ENCODE assay signal across 8 mouse cellular contexts in the genomic region with DNA sequence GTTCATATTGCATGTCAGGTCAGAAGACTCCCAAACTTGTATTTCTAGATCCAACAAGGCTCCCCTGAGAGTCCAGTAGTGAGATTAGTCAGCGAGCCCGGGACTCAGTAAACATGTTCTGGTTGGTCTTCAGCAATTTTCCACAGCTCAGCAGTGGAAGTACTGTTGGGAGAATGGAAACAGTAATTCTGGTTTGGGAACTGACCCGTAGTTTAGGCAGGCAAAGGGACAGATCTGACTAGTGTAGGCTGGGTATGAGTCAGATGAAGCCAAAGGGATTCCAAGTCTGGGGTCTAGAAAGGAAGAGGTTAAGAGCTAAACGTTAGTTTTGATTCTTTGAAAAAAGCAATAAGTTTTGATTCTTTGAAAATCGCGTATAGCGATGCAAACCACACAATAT. TPM values are rescaled to one million over a fixed set of nuclear protein-coding genes. Genes with fewer than 3 reads are reported as not detected.
DNase-seq lines count a peak whose midpoint lies in the region; ATAC-seq and TF ChIP-seq lines count a peak whose summit lies in the region.

No protein-coding gene starts in this region.

- no peak for TF ChIP-seq CTCF in MEL (IDR thresholded peaks at IDR 0.05 in 2 of 3, conservative IDR thresholded peaks at IDR 0.05 in 1 of 3; ENCODE audit: control insufficient read depth in 1 of 3, insufficient read depth in 1 of 3, low read depth in 2 of 3, low read length in 3 of 3, poor library complexity in 1 of 3, severe bottlenecking in 1 of 3)
- no peak for TF ChIP-seq CTCF in liver, embryonic 14.5 days (IDR thresholded peaks at IDR 0.05; ENCODE audit: low read depth)

- H3K4me3 ChIP-seq in MEL (ENCODE audit: control insufficient read depth in 1 of 2, insufficient read depth in 1 of 2, low read depth in 2 of 2, low read length in 2 of 2) = peak overlapping the region; percentile 80 to 93
- H3K4me3 ChIP-seq in heart, embryonic 10.5 days = peak overlapping the region; percentile 94
- peak overlapping the region; percentile 81 to 83 for H3K4me3 ChIP-seq in liver, embryonic 14.5 days (ENCODE audit: insufficient read depth in 1 of 2, low read depth in 2 of 2, low read length in 2 of 2)

- peak; percentile 49 to 56 for DNase-seq in heart, adult 18-20 months
- DNase-seq in heart, postnatal 25 days (ENCODE audit: low spot score) = no peak
- peak; percentile 73 for DNase-seq in MEL (ENCODE audit: low read depth, low spot score)
- DNase-seq in heart, embryonic 10.5 days (ENCODE audit: low spot score) = no peak
- no peak for DNase-seq in liver, embryonic 14.5 days (ENCODE audit: low read depth in 3 of 3, low spot score in 3 of 3)
- DNase-seq in adrenal gland, postnatal 36 days = no peak
- DNase-seq in gastrocnemius, postnatal 14 days = no peak
- DNase-seq in frontal cortex, postnatal 25 days (ENCODE audit: low spot score in 2 of 2) = no peak

- peak overlapping the region; percentile 59 for H3K27ac ChIP-seq in MEL (ENCODE audit: control insufficient read depth, low read depth, low read length)
- peak overlapping the region; percentile 97 for H3K27ac ChIP-seq in heart, embryonic 10.5 days
- peak overlapping the region; percentile 79 for H3K27ac ChIP-seq in liver, embryonic 14.5 days

- ATAC-seq in liver, embryonic 14.5 days (ENCODE audit: insufficient read depth) = peak; percentile 26; the same call in 1 of the 2 replicates

- TF ChIP-seq EP300 in MEL (IDR thresholded peaks at IDR 0.05; ENCODE audit: low read depth in 1 of 2, low read length in 2 of 2) = no peak
- TF ChIP-seq EP300 in liver, embryonic 14.5 days (IDR thresholded peaks at IDR 0.05; ENCODE audit: low read depth) = no peak

- peaks cover 0 to 10% of the 10 kb centered on the region in 2 experiments; a peak in 2 of 4 replicates for H3K36me3 ChIP-seq in MEL (ENCODE audit: control insufficient read depth in 1 of 2, insufficient read depth in 2 of 2, low read length in 2 of 2)
- peaks cover 17% of the 10 kb centered on the region for H3K36me3 ChIP-seq in heart, embryonic 10.5 days
- H3K36me3 ChIP-seq in liver, embryonic 14.5 days (replicated peaks; ENCODE audit: control insufficient read depth, insufficient read depth, low read depth) = peaks cover under 1% of the 10 kb centered on the region; the same call in 1 of the 2 replicates

- H3K9ac ChIP-seq in MEL (ENCODE audit: control insufficient read depth, low read depth, low read length, poor library complexity, severe bottlenecking) = peak overlapping the region; percentile 95
- H3K9ac ChIP-seq in liver, embryonic 14.5 days (replicated peaks) = peak overlapping the region; percentile 91

- WGBS in heart, embryonic 10.5 days = 13% methylated on average over 7 of the region's 7 CpGs
- 8% methylated on average over 7 of the region's 7 CpGs for WGBS in liver, embryonic 14.5 days (ENCODE audit: insufficient replicate concordance)

- no peak for TF ChIP-seq RAD21 in MEL (IDR thresholded peaks at IDR 0.05; ENCODE audit: low read depth, low read length)

- intact Hi-C loops in heart, postnatal 25 days (cut with DNase I) = loop anchor here (2.0 to 5.0 kb wide), 2 partner anchors 48 to 166 kb away; a partner anchor contains a TSS
- intact Hi-C loops in gastrocnemius, postnatal 14 days (cut with DNase I; ENCODE audit: low total_unique reads) = no loop called here

- H3K4me2 ChIP-seq in liver, embryonic 14.5 days (ENCODE audit: low read depth) = peak overlapping the region; percentile 94

- no peaks in the 10 kb centered on the region for H3K9me3 ChIP-seq in MEL (replicated peaks; ENCODE audit: insufficient read depth, low read length)
- no peaks in the 10 kb centered on the region for H3K9me3 ChIP-seq in heart, embryonic 10.5 days
- H3K9me3 ChIP-seq in liver, embryonic 14.5 days (ENCODE audit: control insufficient read depth, low read length) = no peaks in the 10 kb centered on the region

- H3K79me2 ChIP-seq in MEL (ENCODE audit: control insufficient read depth, insufficient read depth, low read length, poor library complexity) = peaks cover 7% of the 10 kb centered on the region

- no peak for TF ChIP-seq POLR2A in MEL (IDR thresholded peaks at IDR 0.05; ENCODE audit: control insufficient read depth in 1 of 2, insufficient read depth in 1 of 2, low read depth in 1 of 2, low read length in 2 of 2, poor library complexity in 1 of 2)

- H3K4me1 ChIP-seq in MEL (ENCODE audit: control insufficient read depth in 1 of 2, insufficient read depth in 2 of 2, low read length in 2 of 2) = peaks cover 0 to 5% of the 10 kb centered on the region in 2 experiments; a peak in 1 of 4 replicates
- peaks cover 31% of the 10 kb centered on the region for H3K4me1 ChIP-seq in heart, embryonic 10.5 days
- H3K4me1 ChIP-seq in liver, embryonic 14.5 days (replicated peaks; ENCODE audit: control insufficient read depth in 2 of 2, insufficient read depth in 2 of 2, low read length in 1 of 2) = peaks cover 17 to 18% of the 10 kb centered on the region in 2 experiments; a peak in 3 of 4 replicates

- H3K27me3 ChIP-seq in MEL (ENCODE audit: control insufficient read depth in 1 of 2, insufficient read depth in 2 of 2, low read length in 2 of 2) = no peaks in the 10 kb centered on the region
- H3K27me3 ChIP-seq in heart, embryonic 10.5 days (ENCODE audit: insufficient read depth, poor library complexity, severe bottlenecking) = peaks cover 6% of the 10 kb centered on the region
- H3K27me3 ChIP-seq in liver, embryonic 14.5 days (ENCODE audit: control insufficient read depth, insufficient read depth, low read length) = peaks cover 5% of the 10 kb centered on the region

TF ChIP-seq in MEL, 35 proteins besides CTCF, POLR2A, EP300 and RAD21 (continues in another document):
- no peak for TF ChIP-seq RCOR1 (IDR thresholded peaks at IDR 0.05; ENCODE audit: low read depth, low read length)

RNA-seq across cellular contexts. Expression of a gene that starts 0.6 kb away (rescaled TPM):
- 100 to 1,000 TPM in 1 of 2 experiments, 10 to 100 TPM in 1; 87.3 to 107 TPM for total RNA-seq in heart, adult 18-20 months (2021)
- total RNA-seq in heart, postnatal 25 days (2021) = 10 to 100 TPM; 78.2 to 85.0 TPM
- total RNA-seq in MEL (2012; rRNA removed) = 68.4 and 75.5 TPM in 2 replicates
- 100 to 1,000 TPM in 1 of 2 experiments, not detected in 1; 107 TPM for polyA plus RNA-seq in MEL (2012; ENCODE audit: insufficient read depth in 1 of 2, insufficient read length in 2 of 2, low read depth in 1 of 2, low replicate concordance in 2 of 2, missing spikeins in 1 of 2)
- polyA plus RNA-seq in heart, embryonic 10.5 days (2016; fragmentation: Nextera tagmentation; extraction: Ambion mirVana) = 130 and 137 TPM in 2 replicates
- 35.1 and 36.3 TPM in 2 replicates for polyA plus RNA-seq in liver, embryonic 14.5 days (2012; rRNA removed)
- polyA plus RNA-seq in liver, embryonic 14.5 days (2014; fragmentation: Nextera tagmentation; extraction: Ambion mirVana) = 88.6 and 90.0 TPM in 2 replicates
- total RNA-seq in adrenal gland, postnatal 36 days (2021) = 100 to 1,000 TPM in 1 of 2 experiments, 10 to 100 TPM in 1; 90.6 to 121 TPM
- 10 to 100 TPM; 38.1 to 39.0 TPM for total RNA-seq in gastrocnemius, postnatal 14 days (2021)

RNA-seq across cellular contexts. Expression of a gene that starts 7.1 kb away (rescaled TPM):
- 100 to 1,000 TPM in 1 of 2 experiments, 10 to 100 TPM in 1; 74.7 to 100 TPM for total RNA-seq in heart, adult 18-20 months (2021)
- total RNA-seq in heart, postnatal 25 days (2021) = 100 to 1,000 TPM in 1 of 2 experiments, 10 to 100 TPM in 1; 80.9 to 123 TPM
- 0.12 TPM in 1 of 2 replicates, not detected in the other for total RNA-seq in MEL (2012; rRNA removed)
- not detected for polyA plus RNA-seq in MEL (2012; ENCODE audit: insufficient read depth in 1 of 2, insufficient read length in 2 of 2, low read depth in 1 of 2, low replicate concordance in 2 of 2, missing spikeins in 1 of 2)
- polyA plus RNA-seq in heart, embryonic 10.5 days (2016; fragmentation: Nextera tagmentation; extraction: Ambion mirVana) = 166 and 202 TPM in 2 replicates
- polyA plus RNA-seq in liver, embryonic 14.5 days (2012; rRNA removed) = 15.1 and 17.5 TPM in 2 replicates
- polyA plus RNA-seq in liver, embryonic 14.5 days (2014; fragmentation: Nextera tagmentation; extraction: Ambion mirVana) = 19.0 and 19.2 TPM in 2 replicates
- total RNA-seq in adrenal gland, postnatal 36 days (2021) = 10 to 100 TPM; 39.5 to 61.8 TPM
- total RNA-seq in gastrocnemius, postnatal 14 days (2021) = 10 to 100 TPM; 69.8 to 97.1 TPM

RNA-seq across cellular contexts. Expression of a gene that starts 7.4 kb away (rescaled TPM):
- 10 to 100 TPM in 1 of 2 experiments, 1 to 10 TPM in 1; 9.4 to 12.9 TPM for total RNA-seq in heart, adult 18-20 months (2021)
- total RNA-seq in heart, postnatal 25 days (2021) = 10 to 100 TPM in 1 of 2 experiments, 1 to 10 TPM in 1; 9.6 to 14.6 TPM
- 0.72 and 0.92 TPM in 2 replicates for total RNA-seq in MEL (2012; rRNA removed)
- polyA plus RNA-seq in MEL (2012; ENCODE audit: insufficient read depth in 1 of 2, insufficient read length in 2 of 2, low read depth in 1 of 2, low replicate concordance in 2 of 2, missing spikeins in 1 of 2) = 1 to 10 TPM in 1 of 2 experiments, not detected in 1; 3.4 TPM
- 13.9 and 14.8 TPM in 2 replicates for polyA plus RNA-seq in heart, embryonic 10.5 days (2016; fragmentation: Nextera tagmentation; extraction: Ambion mirVana)
- 5.3 and 5.4 TPM in 2 replicates for polyA plus RNA-seq in liver, embryonic 14.5 days (2012; rRNA removed)
- polyA plus RNA-seq in liver, embryonic 14.5 days (2014; fragmentation: Nextera tagmentation; extraction: Ambion mirVana) = 6.4 and 6.9 TPM in 2 replicates
- total RNA-seq in adrenal gland, postnatal 36 days (2021) = 1 to 10 TPM; 1.5 to 2.5 TPM
- total RNA-seq in gastrocnemius, postnatal 14 days (2021) = 1 to 10 TPM in 1 of 2 experiments, under 1 TPM in 1; 0.89 to 1.0 TPM

RNA-seq across cellular contexts. Expression of a gene that starts 25.9 kb away (rescaled TPM):
- under 1 TPM; 0.15 to 0.23 TPM for total RNA-seq in heart, adult 18-20 months (2021)
- under 1 TPM; 0.10 to 0.28 TPM for total RNA-seq in heart, postnatal 25 days (2021)
- total RNA-seq in MEL (2012; rRNA removed) = 2.4 TPM in 2 replicates
- polyA plus RNA-seq in MEL (2012; ENCODE audit: insufficient read depth in 1 of 2, insufficient read length in 2 of 2, low read depth in 1 of 2, low replicate concordance in 2 of 2, missing spikeins in 1 of 2) = under 1 TPM in 1 of 2 experiments, not detected in 1; 0.84 TPM
- 0.79 and 1.6 TPM in 2 replicates for polyA plus RNA-seq in heart, embryonic 10.5 days (2016; fragmentation: Nextera tagmentation; extraction: Ambion mirVana)
- 0.44 and 0.68 TPM in 2 replicates for polyA plus RNA-seq in liver, embryonic 14.5 days (2012; rRNA removed)
- polyA plus RNA-seq in liver, embryonic 14.5 days (2014; fragmentation: Nextera tagmentation; extraction: Ambion mirVana) = 0.44 and 0.72 TPM in 2 replicates
- under 1 TPM; 0.23 to 0.26 TPM for total RNA-seq in adrenal gland, postnatal 36 days (2021)
- total RNA-seq in gastrocnemius, postnatal 14 days (2021) = under 1 TPM; 0.13 to 0.21 TPM

RNA-seq across cellular contexts. Expression of a gene that starts 26.0 kb away (rescaled TPM):
- 100 to 1,000 TPM in 1 of 2 experiments, 10 to 100 TPM in 1; 98.3 to 108 TPM for total RNA-seq in heart, adult 18-20 months (2021)
- total RNA-seq in heart, postnatal 25 days (2021) = 10 to 100 TPM; 89.0 to 96.9 TPM
- total RNA-seq in MEL (2012; rRNA removed) = 294 and 325 TPM in 2 replicates
- polyA plus RNA-seq in MEL (2012; ENCODE audit: insufficient read depth in 1 of 2, insufficient read length in 2 of 2, low read depth in 1 of 2, low replicate concordance in 2 of 2, missing spikeins in 1 of 2) = 100 to 1,000 TPM in 1 of 2 experiments, not detected in 1; 120 TPM
- 189 and 198 TPM in 2 replicates for polyA plus RNA-seq in heart, embryonic 10.5 days (2016; fragmentation: Nextera tagmentation; extraction: Ambion mirVana)
- 58.7 and 84.8 TPM in 2 replicates for polyA plus RNA-seq in liver, embryonic 14.5 days (2012; rRNA removed)
- polyA plus RNA-seq in liver, embryonic 14.5 days (2014; fragmentation: Nextera tagmentation; extraction: Ambion mirVana) = 109 and 122 TPM in 2 replicates
- 10 to 100 TPM; 69.2 to 75.4 TPM for total RNA-seq in adrenal gland, postnatal 36 days (2021)
- total RNA-seq in gastrocnemius, postnatal 14 days (2021) = 10 to 100 TPM; 70.0 to 73.4 TPM

Comparison
In these comparisons a context has a peak if more than half of its experiments do, and no peak if none do; other contexts are left out.
1. DNase-seq: peak in heart, adult 18-20 months (2 of 2) and MEL (single experiment); none in heart, postnatal 25 days (single experiment), heart, embryonic 10.5 days (single experiment), liver, embryonic 14.5 days (0 of 3), adrenal gland, postnatal 36 days (0 of 2), gastrocnemius, postnatal 14 days (single experiment) and frontal cortex, postnatal 25 days (0 of 2).
2. RNA of a gene that starts 7.1 kb away (total RNA-seq): 80.9 to 123 TPM in heart, postnatal 25 days, 74.7 to 100 TPM in heart, adult 18-20 months, 69.8 to 97.1 TPM in gastrocnemius, postnatal 14 days and 39.5 to 61.8 TPM in adrenal gland, postnatal 36 days; 0.12 TPM in MEL; every median in the first group is over 10 times any median in the second.
3. Peak in every context shown above with its lines, with median percentiles within 50 percentile points of each other: H3K27ac ChIP-seq and H3K4me3 ChIP-seq.